Mouse (Mus musculus): ENCODE results near the gene Sirt1.
A peak's percentile ranks its signal among the peaks of the same experiment; 100 is the strongest.
"Not testable (repeated sequence)": the region's sequence is repeated elsewhere in the genome, so short reads cannot be mapped to it uniquely, and the experiment has no call there.

Gene Sirt1

GRCm38 (mm10) chr10:63381498-63382280 lies at the start of gene Sirt1:
TSS of gene Sirt1 (minus strand) at chr10:63381704.
- DNase-seq (ENCODE audit: low read depth, low spot score): peak; percentile 41

- peak; percentile 96 for DNase-seq (ENCODE audit: low read depth, low spot score)
Measured at GRCm38 (mm10) chr10:63429785-63430305, 48.3 kb upstream of the Sirt1 start, which contains the start of gene Ctnna3. TSS of gene Ctnna3 (plus strand) at chr10:63430098.

GRCm38 (mm10) chr10:63429380-63429779 lies 47.9 kb upstream of the Sirt1 start:
- peak; percentile 98 for DNase-seq (ENCODE audit: low read depth, low spot score)

- DNase-seq (ENCODE audit: low read depth, low spot score): no peak
Measured at GRCm38 (mm10) chr10:63429023-63429340, 47.5 kb upstream of the Sirt1 start.

- peak; percentile 67 for DNase-seq (ENCODE audit: low read depth, low spot score)
Measured at GRCm38 (mm10) chr10:63428243-63429022, 46.9 kb upstream of the Sirt1 start.

GRCm38 (mm10) chr10:63427146-63427545 lies 45.6 kb upstream of the Sirt1 start:
- DNase-seq (ENCODE audit: low read depth, low spot score): no peak

- peak; percentile 73 for DNase-seq (ENCODE audit: low read depth, low spot score)
Measured at GRCm38 (mm10) chr10:63424475-63424814, 42.9 kb upstream of the Sirt1 start.

- DNase-seq (ENCODE audit: low read depth, low spot score): no peak
Measured at GRCm38 (mm10) chr10:63423591-63424474, 42.3 kb upstream of the Sirt1 start.

- no peak for DNase-seq (ENCODE audit: low read depth, low spot score)
Measured at GRCm38 (mm10) chr10:63422736-63422992, 41.2 kb upstream of the Sirt1 start.

- peak; percentile 62 for DNase-seq (ENCODE audit: low read depth, low spot score)
Measured at GRCm38 (mm10) chr10:63421739-63422735, 40.5 kb upstream of the Sirt1 start, which contains the start of gene Gm7075. TSS of gene Gm7075 (minus strand) at chr10:63421789.

GRCm38 (mm10) chr10:63417061-63417460 lies 35.6 kb upstream of the Sirt1 start:
- DNase-seq (ENCODE audit: low read depth, low spot score): no peak

GRCm38 (mm10) chr10:63415850-63416249 lies 34.3 kb upstream of the Sirt1 start:
- DNase-seq (ENCODE audit: low read depth, low spot score): no peak

GRCm38 (mm10) chr10:63415287-63415686 lies 33.8 kb upstream of the Sirt1 start:
- no peak for DNase-seq (ENCODE audit: low read depth, low spot score)

GRCm38 (mm10) chr10:63412756-63413155 lies 31.3 kb upstream of the Sirt1 start:
- DNase-seq (ENCODE audit: low read depth, low spot score): no peak

GRCm38 (mm10) chr10:63411674-63412073 lies 30.2 kb upstream of the Sirt1 start:
- not testable (repeated sequence) for DNase-seq (ENCODE audit: low read depth, low spot score)

- no peak for DNase-seq (ENCODE audit: low read depth, low spot score)
Measured at GRCm38 (mm10) chr10:63410162-63410956, 28.9 kb upstream of the Sirt1 start.

GRCm38 (mm10) chr10:63403636-63404035 lies 22.1 kb upstream of the Sirt1 start:
- DNase-seq (ENCODE audit: low read depth, low spot score): no peak

GRCm38 (mm10) chr10:63402731-63403504 lies 21.4 kb upstream of the Sirt1 start:
- DNase-seq (ENCODE audit: low read depth, low spot score): no peak

GRCm38 (mm10) chr10:63396963-63397362 lies 15.5 kb upstream of the Sirt1 start:
- DNase-seq (ENCODE audit: low read depth, low spot score): no peak
